Mouse (Mus musculus): ENCODE data around the gene Dync1h1. TPM values are rescaled to one million over a fixed set of nuclear protein-coding genes. Genes with fewer than 3 reads are reported as not detected.
A peak's percentile ranks its signal among the peaks of the same experiment; 100 is the strongest.

The Dync1h1 gene
- polyA plus RNA-seq, 1 experiment from 2014 or later = 41.5 TPM

GRCm38 (mm10) chr12:110609153-110609497 lies 7.9 kb downstream of the Dync1h1 start:
- Histone ChIP-seq H3K4me2 (no peak overlapping the region), H3K4me1 (0 out of 2 replicates have a peak, but pooled peaks cover 4% of the 10 kb centered on the region), H3K9ac (no peak overlapping the region), H3K36me3 (peaks cover 15% of the 10 kb centered on the region), H3K4me3 (replicated peaks) (no peak overlapping the region), H3K27ac (peak overlapping the region; percentile 73; the same call in 1 of the 2 replicates), H3K27me3 (replicated peaks) (no peaks in the 10 kb centered on the region), H3K9me3 (no peaks in the 10 kb centered on the region)
- no peak for ATAC-seq (ENCODE audit: insufficient read depth, low FRiP score, low read depth)
- WGBS = 82% methylated on average over 9 of the region's 9 CpGs

GRCm38 (mm10) chr12:110610713-110611112 lies 9.5 kb downstream of the Dync1h1 start:
- no peaks in the 10 kb centered on the region for H3K27me3 ChIP-seq (replicated peaks)
- H3K9me3 ChIP-seq = no peaks in the 10 kb centered on the region
- H3K4me2 ChIP-seq = no peak overlapping the region
- 0 out of 2 replicates have a peak, but pooled peaks cover 4% of the 10 kb centered on the region for H3K4me1 ChIP-seq
- WGBS = 83% methylated on average over 2 of the region's 2 CpGs
- ATAC-seq (ENCODE audit: insufficient read depth, low FRiP score, low read depth) = no peak
- no peak overlapping the region for H3K27ac ChIP-seq
- peaks cover 24% of the 10 kb centered on the region for H3K36me3 ChIP-seq
- no peak overlapping the region for H3K4me3 ChIP-seq (replicated peaks)
- no peak overlapping the region for H3K9ac ChIP-seq

DNA sequence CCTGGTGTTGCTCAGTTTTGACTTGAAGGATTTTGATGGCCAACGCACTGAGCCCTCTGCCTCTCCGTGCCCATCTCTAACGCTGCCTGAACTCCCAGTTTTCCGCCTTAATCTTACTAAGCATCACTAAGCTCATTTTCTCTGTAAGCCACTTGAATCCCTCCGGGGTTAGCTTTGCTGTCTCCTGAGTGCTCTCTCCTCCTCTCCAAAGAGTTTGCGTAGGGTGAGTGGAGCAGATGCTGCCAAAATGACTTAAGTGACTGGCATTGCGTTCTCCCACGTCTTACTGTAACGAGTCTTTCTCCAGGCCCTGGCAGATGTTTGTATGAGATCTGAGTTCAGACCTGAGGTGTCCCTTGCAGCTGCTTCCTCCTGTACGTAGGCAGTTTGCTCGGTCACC lies 28.8 kb downstream of the Dync1h1 start:
- H3K4me2 ChIP-seq = no peak overlapping the region
- H3K9ac ChIP-seq = no peak overlapping the region
- WGBS = 94% methylated on average over 11 of the region's 11 CpGs
- no peak for ATAC-seq (ENCODE audit: insufficient read depth, low FRiP score, low read depth)
- H3K4me1 ChIP-seq = no peaks in the 10 kb centered on the region
- no peaks in the 10 kb centered on the region for H3K27me3 ChIP-seq (replicated peaks)
- no peak overlapping the region for H3K27ac ChIP-seq
- H3K9me3 ChIP-seq = no peaks in the 10 kb centered on the region
- peaks cover 93% of the 10 kb centered on the region for H3K36me3 ChIP-seq
- H3K4me3 ChIP-seq (replicated peaks) = no peak overlapping the region

DNA sequence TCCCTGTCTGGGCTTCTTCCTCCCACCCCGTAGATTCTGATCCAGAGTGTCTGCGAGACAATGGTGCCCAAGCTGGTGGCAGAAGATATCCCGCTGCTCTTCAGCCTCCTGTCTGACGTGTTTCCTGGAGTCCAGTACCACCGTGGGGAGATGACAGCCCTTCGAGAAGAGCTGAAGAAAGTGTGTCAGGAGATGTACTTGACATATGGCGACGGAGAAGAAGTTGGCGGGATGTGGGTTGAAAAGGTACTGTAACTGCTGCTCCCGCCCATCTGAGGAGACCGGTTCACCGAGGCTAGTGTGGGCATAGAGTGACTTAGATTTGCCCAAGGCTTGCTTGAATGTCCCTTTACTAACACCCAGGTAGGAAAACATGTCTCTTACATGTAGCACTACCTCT lies 35.0 kb downstream of the Dync1h1 start:
- H3K27me3 ChIP-seq (replicated peaks) = no peaks in the 10 kb centered on the region
- H3K27ac ChIP-seq = no peak overlapping the region
- H3K4me2 ChIP-seq = no peak overlapping the region
- no peak for ATAC-seq (ENCODE audit: insufficient read depth, low FRiP score, low read depth)
- H3K9me3 ChIP-seq = no peaks in the 10 kb centered on the region
- no peak overlapping the region for H3K4me3 ChIP-seq (replicated peaks)
- peaks cover 97% of the 10 kb centered on the region for H3K36me3 ChIP-seq
- WGBS = 95% methylated on average over 12 of the region's 12 CpGs
- H3K4me1 ChIP-seq = no peaks in the 10 kb centered on the region
- no peak overlapping the region for H3K9ac ChIP-seq

- no peaks in the 10 kb centered on the region for H3K4me1 ChIP-seq
- H3K4me3 ChIP-seq (replicated peaks) = no peak overlapping the region
- H3K9ac ChIP-seq = no peak overlapping the region
- H3K36me3 ChIP-seq = peaks cover 95% of the 10 kb centered on the region
- H3K9me3 ChIP-seq = no peaks in the 10 kb centered on the region
- H3K27ac ChIP-seq = no peak overlapping the region
- H3K27me3 ChIP-seq (replicated peaks) = no peaks in the 10 kb centered on the region
- no peak overlapping the region for H3K4me2 ChIP-seq
- ATAC-seq (ENCODE audit: insufficient read depth, low FRiP score, low read depth) = no peak
- 87% methylated on average over 13 of the region's 13 CpGs for WGBS
Measured at GRCm38 (mm10) chr12:110637507-110638114, 36.4 kb downstream of the Dync1h1 start.

DNA sequence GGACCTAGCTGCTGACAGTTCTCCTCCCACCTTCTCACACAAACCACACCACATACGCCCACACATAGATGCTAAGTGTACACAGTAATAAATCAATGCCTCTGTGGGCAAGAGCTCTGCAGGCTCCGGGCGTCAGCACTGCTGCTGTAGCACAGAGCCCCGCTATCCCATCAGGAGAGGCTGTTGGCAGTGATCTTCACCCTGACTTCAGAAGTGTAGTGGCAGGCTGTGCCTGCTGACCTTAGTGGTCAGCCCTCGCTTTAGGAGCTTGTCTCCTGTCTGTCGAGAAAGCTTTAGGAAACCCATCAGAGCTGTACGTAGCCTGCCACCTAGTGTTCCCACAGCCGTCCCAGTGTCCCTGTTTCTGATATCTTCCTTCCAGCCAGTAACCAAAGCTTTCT lies 49.0 kb downstream of the Dync1h1 start:
- no peak overlapping the region for H3K4me3 ChIP-seq (replicated peaks)
- no peak overlapping the region for H3K9ac ChIP-seq
- H3K36me3 ChIP-seq = peaks cover 85% of the 10 kb centered on the region
- H3K9me3 ChIP-seq = no peaks in the 10 kb centered on the region
- no peak for ATAC-seq (ENCODE audit: insufficient read depth, low FRiP score, low read depth)
- WGBS = 66% methylated on average over 8 of the region's 8 CpGs
- H3K27me3 ChIP-seq (replicated peaks) = no peaks in the 10 kb centered on the region
- no peak overlapping the region for H3K27ac ChIP-seq
- H3K4me2 ChIP-seq = no peak overlapping the region
- no peaks in the 10 kb centered on the region for H3K4me1 ChIP-seq

GRCm38 (mm10) chr12:110651464-110651863 lies 50.2 kb downstream of the Dync1h1 start:
- no peaks in the 10 kb centered on the region for H3K4me1 ChIP-seq

DNA sequence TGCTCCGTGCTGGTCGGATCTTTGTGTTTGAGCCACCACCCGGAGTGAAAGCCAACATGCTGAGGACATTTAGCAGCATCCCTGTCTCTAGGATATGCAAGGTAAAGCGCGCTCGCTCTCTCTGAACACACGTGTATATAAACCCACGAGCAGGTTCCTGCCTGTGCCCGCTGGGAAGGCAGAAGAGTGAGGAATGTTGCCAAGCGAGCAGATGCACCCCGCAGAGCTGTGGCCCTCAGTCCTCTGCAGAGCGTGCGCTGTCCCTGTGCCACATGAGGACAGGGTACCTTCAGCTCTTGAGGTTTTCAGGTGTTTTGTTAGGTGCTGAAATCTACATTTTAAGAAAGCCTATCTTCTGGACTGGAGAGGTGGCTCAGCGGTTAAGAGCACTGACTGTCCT lies 60.5 kb downstream of the Dync1h1 start:
- ATAC-seq (ENCODE audit: insufficient read depth, low FRiP score, low read depth) = no peak
- peaks cover 86% of the 10 kb centered on the region for H3K36me3 ChIP-seq
- no peaks in the 10 kb centered on the region for H3K4me1 ChIP-seq
- no peaks in the 10 kb centered on the region for H3K27me3 ChIP-seq (replicated peaks)
- H3K4me2 ChIP-seq = no peak overlapping the region
- H3K27ac ChIP-seq = no peak overlapping the region
- WGBS = 94% methylated on average over 14 of the region's 14 CpGs
- H3K9me3 ChIP-seq = no peaks in the 10 kb centered on the region
- H3K9ac ChIP-seq = no peak overlapping the region
- H3K4me3 ChIP-seq (replicated peaks) = no peak overlapping the region

More at GRCm38 (mm10) chr12:110651464-110651863, 50.2 kb downstream of the Dync1h1 start:
- no peak for ATAC-seq (ENCODE audit: insufficient read depth, low FRiP score, low read depth)
- H3K4me2 ChIP-seq = no peak overlapping the region
- H3K36me3 ChIP-seq = peaks cover 91% of the 10 kb centered on the region
- no peak overlapping the region for H3K27ac ChIP-seq
- no peak overlapping the region for H3K9ac ChIP-seq
- no peaks in the 10 kb centered on the region for H3K9me3 ChIP-seq
- H3K4me3 ChIP-seq (replicated peaks) = no peak overlapping the region
- no peaks in the 10 kb centered on the region for H3K27me3 ChIP-seq (replicated peaks)
- WGBS = 96% methylated on average over 17 of the region's 17 CpGs

DNA sequence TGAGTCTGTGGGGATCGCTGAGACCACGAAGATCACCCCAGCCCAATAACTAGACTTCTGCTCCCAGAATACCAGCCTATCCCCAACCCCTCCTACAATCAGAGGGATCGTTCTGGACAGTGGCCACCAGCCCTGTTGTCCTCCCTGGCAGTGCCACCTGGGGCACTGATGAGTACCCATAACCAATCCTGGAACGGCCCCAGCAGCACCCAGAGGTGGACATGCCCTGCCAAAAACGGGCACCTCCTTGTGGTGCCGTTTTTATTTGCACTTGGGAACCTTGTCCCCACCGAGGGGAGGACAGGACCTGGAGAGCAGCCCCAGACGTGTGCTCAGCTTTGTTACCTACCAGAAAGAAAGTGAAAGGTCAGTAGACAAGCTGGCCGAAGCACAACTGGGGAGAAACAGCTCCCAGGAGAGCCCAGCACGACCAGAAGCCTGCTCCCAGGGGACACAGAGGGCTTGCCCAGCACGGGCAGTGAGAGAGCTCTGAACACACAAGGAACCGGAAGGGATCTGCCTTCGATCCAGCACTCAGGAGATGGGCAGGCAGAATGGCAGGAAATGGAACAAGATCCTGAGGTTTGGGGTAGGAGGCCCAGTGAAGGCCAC lies 66.3 kb downstream of the Dync1h1 start:
- no peaks in the 10 kb centered on the region for H3K9me3 ChIP-seq
- no peak; the same call in 1 of the 2 replicates for ATAC-seq (ENCODE audit: insufficient read depth, low FRiP score, low read depth)

GRCm38 (mm10) chr12:110674243-110674642 lies 73.0 kb downstream of the Dync1h1 start:
- 51% methylated on average over 5 of the region's 5 CpGs for WGBS
- no peak for ATAC-seq (ENCODE audit: insufficient read depth, low FRiP score, low read depth)
- Histone ChIP-seq H3K9ac (no peak overlapping the region), H3K27ac (no peak overlapping the region), H3K4me3 (replicated peaks) (no peak overlapping the region), H3K4me2 (no peak overlapping the region), H3K27me3 (replicated peaks) (no peaks in the 10 kb centered on the region), H3K36me3 (no peaks in the 10 kb centered on the region), H3K4me1 (no peaks in the 10 kb centered on the region), H3K9me3 (no peaks in the 10 kb centered on the region)

More for the DNA sequence above, 66.3 kb downstream of the Dync1h1 start:
- no peak overlapping the region for H3K4me3 ChIP-seq (replicated peaks)
- H3K4me1 ChIP-seq = no peaks in the 10 kb centered on the region
- no peak overlapping the region for H3K4me2 ChIP-seq
- WGBS = 87% methylated on average over 13 of the region's 13 CpGs
- H3K36me3 ChIP-seq = peaks cover 60% of the 10 kb centered on the region
- H3K27me3 ChIP-seq (replicated peaks) = no peaks in the 10 kb centered on the region
- H3K27ac ChIP-seq = no peak overlapping the region
- H3K9ac ChIP-seq = no peak overlapping the region

GRCm38 (mm10) chr12:110681191-110681590 lies 79.9 kb downstream of the Dync1h1 start:
- Histone ChIP-seq H3K27me3 (replicated peaks) (no peaks in the 10 kb centered on the region), H3K9me3 (no peaks in the 10 kb centered on the region), H3K9ac (no peak overlapping the region), H3K4me2 (no peak overlapping the region), H3K27ac (0 out of 2 replicates have a peak overlapping the region, but pooled peaks have one; percentile 18), H3K4me1 (no peaks in the 10 kb centered on the region), H3K4me3 (replicated peaks) (no peak overlapping the region), H3K36me3 (no peaks in the 10 kb centered on the region)
- 27% methylated on average over 7 of the region's 7 CpGs for WGBS
- ATAC-seq (ENCODE audit: insufficient read depth, low FRiP score, low read depth) = peak; percentile 57; the same call in 1 of the 2 replicates

- H3K27me3 ChIP-seq (replicated peaks) = no peaks in the 10 kb centered on the region
- no peak overlapping the region for H3K4me2 ChIP-seq
- no peak overlapping the region for H3K4me3 ChIP-seq (replicated peaks)
- no peaks in the 10 kb centered on the region for H3K9me3 ChIP-seq
- no peak for ATAC-seq (ENCODE audit: insufficient read depth, low FRiP score, low read depth)
- WGBS = 49% methylated on average over 3 of the region's 3 CpGs
- H3K9ac ChIP-seq = no peak overlapping the region
- H3K27ac ChIP-seq = no peak overlapping the region
- no peaks in the 10 kb centered on the region for H3K36me3 ChIP-seq
- no peaks in the 10 kb centered on the region for H3K4me1 ChIP-seq
Measured at GRCm38 (mm10) chr12:110681878-110682277, 80.6 kb downstream of the Dync1h1 start.
